Mouse (Mus musculus) cortical plate, adult 2 months (tissue): ENCODE measurements at regions not wholly inside any gene's neighbourhood (a gene's known extent, or its start where the extent isn't known, plus 50 kb on each side); places are given as distances from the start of the nearest gene placed in this dataset.

Experiments used
- CTCF ChIP-seq: fragments of 200-500 bp; IDR thresholded peaks from 2 replicates; pipeline ENCODE4 v1.5.1; 2011; ENCODE audit warnings: mild to moderate bottlenecking, control low read depth, low read length; ENCODE audit not compliant: insufficient read depth; ENCODE audit errors: extremely low read depth
- POLR2A ChIP-seq: fragments of 200-500 bp; IDR thresholded peaks from 2 replicates; pipeline ENCODE4 v1.6.1; 2011; ENCODE audit warnings: mild to moderate bottlenecking, low read length, control low read depth; ENCODE audit not compliant: insufficient read depth; ENCODE audit errors: extremely low read depth

GRCm38 (mm10) chrX:11739565-11739964, 411.9 kb downstream of the H2al1j start:
- no peak for TF ChIP-seq CTCF
- TF ChIP-seq POLR2A: no peak
